Mouse (Mus musculus) kidney, postnatal 4 days (tissue): ENCODE data around the gene Pibf1.

ENCODE experiments used
- DNase-seq, 2 experiments: peaks; one replicate each; pipeline ENCODE4 v3.0.0; 2021; ENCODE audit warnings: mixed read lengths in 2 of 2

Gene Pibf1

GRCm38 (mm10) chr14:99274056-99274455 lies 174.8 kb downstream of the Pibf1 start:
- no peak for DNase-seq

GRCm38 (mm10) chr14:99275827-99276226 lies 176.6 kb downstream of the Pibf1 start:
- DNase-seq: no peak

- no peak for DNase-seq
These were observed 179.1 kb downstream of the Pibf1 start for GRCm38 (mm10) chr14:99278312-99278711.

GRCm38 (mm10) chr14:99278763-99279486 lies 179.7 kb downstream of the Pibf1 start:
- no peak for DNase-seq

GRCm38 (mm10) chr14:99280399-99280798 lies 181.2 kb downstream of the Pibf1 start:
- no peak for DNase-seq

GRCm38 (mm10) chr14:99280825-99281433 lies 181.7 kb downstream of the Pibf1 start:
- DNase-seq: no peak

GRCm38 (mm10) chr14:99285486-99285885 lies 186.3 kb downstream of the Pibf1 start:
- DNase-seq: no peak

GRCm38 (mm10) chr14:99292176-99292575 lies 193.0 kb downstream of the Pibf1 start:
- no peak for DNase-seq

- DNase-seq: no peak
These were observed 195.2 kb downstream of the Pibf1 start for GRCm38 (mm10) chr14:99294424-99294823.

GRCm38 (mm10) chr14:99295606-99296341 lies 196.6 kb downstream of the Pibf1 start:
- DNase-seq: peak in 1 of 2 experiments; percentile 7

GRCm38 (mm10) chr14:99298385-99299021 lies 199.3 kb downstream of the Pibf1 start, which contains the start of gene Klf5:
TSS of gene Klf5 (plus strand) at chr14:99298691.
- DNase-seq: peak; percentile 92 to 96

GRCm38 (mm10) chr14:99299022-99299481 lies 199.8 kb downstream of the Pibf1 start:
- DNase-seq: peak; percentile 73 to 81

GRCm38 (mm10) chr14:99299701-99300191 lies 200.5 kb downstream of the Pibf1 start:
- DNase-seq: peak; percentile 32 to 64

- peak in 1 of 2 experiments; percentile 27 for DNase-seq
These were observed 202.2 kb downstream of the Pibf1 start for GRCm38 (mm10) chr14:99301472-99301871.
